Mouse (Mus musculus): ENCODE measurements around the gene Bfsp1. TPM values are rescaled to one million over a fixed set of nuclear protein-coding genes. Genes with fewer than 3 reads are reported as not detected.

The Bfsp1 gene
- total RNA-seq, 2 experiments from 2014 or later, result 0.55 to 0.71 TPM

GRCm38 (mm10) chr2:143795858-143796257 lies 67.1 kb downstream of the Bfsp1 start:
- DNase-seq, result no peak

- DNase-seq, result no peak
These were observed 73.1 kb downstream of the Bfsp1 start for GRCm38 (mm10) chr2:143789911-143790310.

GRCm38 (mm10) chr2:143780310-143780709 lies 82.7 kb downstream of the Bfsp1 start:
- no peak for DNase-seq

Other genes starting within 250 kb of the Bfsp1 start
- 100 to 1,000 TPM; 199 to 209 TPM for gene Dstn, start 52.1 kb upstream of the Bfsp1 start, total RNA-seq (2021)
- gene Rrbp1, start 148.1 kb upstream of the Bfsp1 start, total RNA-seq (2021), result 10 to 100 TPM; 59.0 to 60.4 TPM
- gene Banf2, start 169.9 kb upstream of the Bfsp1 start, total RNA-seq (2021), result not detected

Measured in layer of hippocampus, postnatal 36 days (tissue).